Mouse (Mus musculus) ES-E14 (cell line): ENCODE measurements at regions not wholly inside any gene's neighbourhood (a gene's known extent, or its start where the extent isn't known, plus 50 kb on each side); places are given as distances from the start of the nearest gene placed in this dataset.

Source experiments
- DNase-seq: peaks from one replicate; pipeline ENCODE4 v3.0.0-alpha.2; 2013; ENCODE audit warnings: low read depth, low spot score
- H3K27ac ChIP-seq: 2 replicates; pipeline ENCODE4 v1.5.1; 2012; ENCODE audit warnings: low read depth, mild to moderate bottlenecking, low read length, moderate library complexity, mixed read lengths; ENCODE audit not compliant: poor library complexity, insufficient read depth, severe bottlenecking
- H3K36me3 ChIP-seq: 2 replicates; pipeline ENCODE4 v1.6.1; 2012; ENCODE audit warnings: mild to moderate bottlenecking, low read length, moderate library complexity, mixed read lengths; ENCODE audit not compliant: control insufficient read depth, poor library complexity, insufficient read depth, severe bottlenecking
- H3K4me1 ChIP-seq, 2 experiments: fragments of 150-350 bp in 1 of 2; sonication (generic) in 1 of 2; 2 replicates each; pipeline ENCODE4 v1.6.1; 2012; ENCODE audit warnings: low read length in 2 of 2, mild to moderate bottlenecking in 1 of 2, mixed read lengths in 1 of 2; ENCODE audit not compliant: control insufficient read depth in 2 of 2, insufficient read depth in 2 of 2, poor library complexity in 1 of 2
- H3K4me3 ChIP-seq, 2 experiments: fragments of 150-350 bp in 1 of 2; sonication (generic) in 1 of 2; 2 replicates each; pipeline ENCODE4 v1.5.1; 2012; ENCODE audit warnings: low read length in 2 of 2, low read depth in 1 of 2, mild to moderate bottlenecking in 1 of 2, mixed read lengths in 1 of 2; ENCODE audit not compliant: insufficient read depth in 1 of 2, poor library complexity in 1 of 2, severe bottlenecking in 1 of 2
- H3K9ac ChIP-seq: 2 replicates; pipeline ENCODE4 v1.6.1; 2012; ENCODE audit warnings: low read depth, mild to moderate bottlenecking, low read length, mixed read lengths; ENCODE audit not compliant: poor library complexity, insufficient read depth, severe bottlenecking
- H3K9me3 ChIP-seq: fragments of 150-350 bp; sonication (generic); 2 replicates; pipeline ENCODE4 v1.6.1; 2012; ENCODE audit warnings: low read depth, mild to moderate bottlenecking, low read length; ENCODE audit not compliant: control insufficient read depth, insufficient read depth
- CHD2 ChIP-seq: IDR thresholded peaks from 2 replicates; pipeline ENCODE4 v1.6.1; 2014; ENCODE audit warnings: mild to moderate bottlenecking, low read depth, low read length, inconsistent platforms
- HCFC1 ChIP-seq: IDR thresholded peaks from 2 replicates; pipeline ENCODE4 v1.6.1; 2012; ENCODE audit warnings: low read length, inconsistent platforms, borderline replicate concordance; ENCODE audit not compliant: insufficient read depth
- MAFK ChIP-seq: IDR thresholded peaks from 2 replicates; pipeline ENCODE4 v1.6.1; 2014; ENCODE audit warnings: mild to moderate bottlenecking, low read depth, low read length, inconsistent platforms; ENCODE audit not compliant: insufficient read depth
- ZC3H11A ChIP-seq: IDR thresholded peaks from 2 replicates; pipeline ENCODE4 v1.6.1; 2012; ENCODE audit warnings: low read depth, mild to moderate bottlenecking, inconsistent platforms, low read length, borderline replicate concordance
- ZNF384 ChIP-seq: IDR thresholded peaks from 2 replicates; pipeline ENCODE4 v1.6.1; 2012; ENCODE audit warnings: low read depth, low read length, inconsistent platforms
- in situ Hi-C, 2 experiments: fragments of 600-800 bp; cut with MboI; formaldehyde crosslinking; loops; one replicate each; pipeline ENCODE4 v1.15.1; 2025; ENCODE audit warnings: low sequenced_read_pairs in 2 of 2, inconsistent platforms in 1 of 2; ENCODE audit not compliant: unreplicated experiment in 2 of 2

- Histone ChIP-seq H3K36me3 (no peaks in the 10 kb centered on the region), H3K4me3 (peak overlapping the region in 1 of 2 experiments; percentile 50; a peak in 2 of 4 replicates), H3K9ac (no peak overlapping the region), H3K4me1 (peaks cover 1 to 5% of the 10 kb centered on the region in 2 experiments; a peak in 1 of 4 replicates), H3K27ac (no peak overlapping the region), H3K9me3 (no peaks in the 10 kb centered on the region)
- TF ChIP-seq MAFK (no peak), ZC3H11A (no peak), ZNF384 (no peak), HCFC1 (no peak), CHD2 (no peak)
- DNase-seq = peak; percentile 38
- in situ Hi-C loops = no loop called here
Observed at GRCm38 (mm10) chr10:118001501-118001900, 140.1 kb upstream of the Mdm1 start.

DNA sequence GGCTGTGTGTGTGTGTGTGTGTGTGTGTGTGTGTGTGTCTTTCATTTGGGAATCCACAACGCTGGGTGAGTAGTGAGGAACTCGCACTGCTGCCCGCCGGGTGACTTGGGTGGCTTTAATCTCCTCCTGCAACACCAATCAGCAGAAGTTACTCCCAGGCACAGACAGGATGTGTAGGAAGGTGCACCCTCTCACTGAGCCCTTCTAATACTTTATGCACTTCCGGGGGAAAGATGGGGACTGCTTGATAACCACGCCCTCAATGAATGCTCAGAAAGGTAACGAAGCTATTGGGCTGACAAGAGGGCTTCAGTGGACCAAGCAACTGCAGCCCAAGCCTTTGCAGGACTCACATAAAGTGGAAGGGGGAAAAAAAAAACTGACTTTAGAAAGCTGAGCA lies 139.6 kb upstream of the Mdm1 start:
- no peaks in the 10 kb centered on the region for H3K9me3 ChIP-seq
- H3K4me1 ChIP-seq = peaks cover 1 to 5% of the 10 kb centered on the region in 2 experiments; a peak in 1 of 4 replicates
- no peak overlapping the region for H3K9ac ChIP-seq
- H3K36me3 ChIP-seq = no peaks in the 10 kb centered on the region
- in situ Hi-C loops = no loop called here
- no peak overlapping the region for H3K27ac ChIP-seq
- TF ChIP-seq MAFK (no peak), CHD2 (no peak), HCFC1 (no peak), ZNF384 (no peak), ZC3H11A (no peak)
- DNase-seq = no peak
- peak overlapping the region in 1 of 2 experiments; percentile 50; a peak in 2 of 4 replicates for H3K4me3 ChIP-seq

DNA sequence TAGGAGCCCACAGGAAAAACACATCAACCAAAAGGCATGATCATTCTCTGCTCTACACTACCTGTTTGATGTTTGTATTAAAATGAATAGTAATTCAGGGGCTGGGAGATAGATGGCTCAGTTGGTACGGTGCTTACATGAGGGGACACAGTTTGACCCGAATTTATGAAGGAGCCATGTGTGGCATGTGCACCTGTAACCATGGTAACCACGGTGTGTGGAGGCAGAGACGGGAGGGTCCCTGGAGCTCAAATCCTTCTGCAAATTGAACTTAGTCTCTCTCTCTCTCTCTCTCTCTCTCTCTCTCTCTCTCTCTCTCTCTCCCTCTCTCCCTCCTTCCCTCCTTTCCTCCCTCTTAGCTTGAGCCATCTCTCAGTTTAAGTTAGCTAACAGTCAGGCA lies 139.1 kb upstream of the Mdm1 start:
- Histone ChIP-seq H3K9ac (no peak overlapping the region), H3K4me3 (no peak overlapping the region), H3K36me3 (no peaks in the 10 kb centered on the region), H3K4me1 (peaks cover 1 to 5% of the 10 kb centered on the region in 2 experiments; a peak in 1 of 4 replicates), H3K9me3 (no peaks in the 10 kb centered on the region), H3K27ac (no peak overlapping the region)
- no peak for DNase-seq
- in situ Hi-C loops = no loop called here
- TF ChIP-seq ZC3H11A = no peak
- TF ChIP-seq CHD2 = no peak

- no peak for DNase-seq
- no peaks in the 10 kb centered on the region for H3K36me3 ChIP-seq
- TF ChIP-seq CHD2 (no peak), ZC3H11A (no peak), ZNF384 (no peak), MAFK (no peak), HCFC1 (no peak)
- no peaks in the 10 kb centered on the region for H3K9me3 ChIP-seq
- no peak overlapping the region for H3K4me3 ChIP-seq
- no peak overlapping the region for H3K9ac ChIP-seq
- H3K4me1 ChIP-seq = peaks cover 1 to 5% of the 10 kb centered on the region in 2 experiments; a peak in 1 of 4 replicates
- no peak overlapping the region for H3K27ac ChIP-seq
- in situ Hi-C loops = no loop called here
Observed at GRCm38 (mm10) chr10:118003179-118003578, 138.4 kb upstream of the Mdm1 start.

DNA sequence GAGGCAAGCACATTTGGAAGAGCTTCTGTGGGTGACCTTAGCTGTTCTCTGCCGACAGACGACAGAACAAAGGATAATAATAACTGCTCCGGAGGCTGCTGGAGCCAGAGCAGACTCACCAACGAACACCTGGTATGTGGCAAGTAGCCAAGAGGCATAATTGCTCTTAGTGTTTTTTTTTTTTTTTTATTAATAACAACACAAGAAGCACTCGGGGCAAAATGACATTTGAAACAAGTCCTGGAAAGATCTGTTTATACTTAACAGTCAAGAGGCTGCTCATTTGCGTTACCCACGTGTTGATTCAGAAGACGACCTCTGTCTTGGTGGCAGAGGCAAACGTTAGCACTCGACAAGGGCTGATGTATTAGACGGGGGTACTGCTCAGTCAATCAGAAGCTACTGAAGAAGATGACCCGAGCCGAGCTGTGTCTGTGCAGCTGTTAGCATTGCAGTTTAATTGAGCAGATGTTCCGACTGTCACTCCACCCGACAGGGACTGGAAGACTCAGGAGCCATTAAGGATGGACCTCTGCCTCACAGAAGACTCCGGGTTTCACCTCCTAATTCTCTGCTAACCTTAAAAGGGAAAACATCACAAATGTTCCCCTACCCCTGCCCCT lies 137.8 kb upstream of the Mdm1 start:
- no peak for DNase-seq
- in situ Hi-C loops = no loop called here

More for the DNA sequence above, 137.8 kb upstream of the Mdm1 start:
- H3K9ac ChIP-seq = no peak overlapping the region
- H3K27ac ChIP-seq = no peak overlapping the region
- peaks cover 1 to 5% of the 10 kb centered on the region in 2 experiments; a peak in 1 of 4 replicates for H3K4me1 ChIP-seq
- no peaks in the 10 kb centered on the region for H3K36me3 ChIP-seq
- H3K4me3 ChIP-seq = no peak overlapping the region
- TF ChIP-seq ZC3H11A (no peak), ZNF384 (no peak), CHD2 (no peak), MAFK (no peak)
- H3K9me3 ChIP-seq = no peaks in the 10 kb centered on the region
